Mouse (Mus musculus) myocyte (in vitro differentiated cells): Measurements from ENCODE around the gene Slc35b1.

Experiments used
- CEBPB ChIP-seq: IDR thresholded peaks from 2 replicates; pipeline ENCODE4 v1.6.1; 2011; ENCODE audit warnings: mild to moderate bottlenecking, moderate library complexity; ENCODE audit not compliant: poor library complexity, insufficient read depth, severe bottlenecking
- E2F4 ChIP-seq: IDR thresholded peaks from one replicate; pipeline ENCODE4 v1.6.1; 2011; ENCODE audit warnings: mild to moderate bottlenecking, control low read depth, moderate library complexity; ENCODE audit not compliant: insufficient read depth
- MAX ChIP-seq: IDR thresholded peaks from one replicate; pipeline ENCODE4 v1.6.1; 2011; ENCODE audit warnings: low read depth, mild to moderate bottlenecking, control low read depth
- MYOG ChIP-seq, 3 experiments: IDR thresholded peaks; one replicate each; pipeline ENCODE4 v1.6.1; 2011; ENCODE audit warnings: control low read depth in 2 of 3, low read depth in 2 of 3, mild to moderate bottlenecking in 2 of 3; ENCODE audit not compliant: insufficient read length in 2 of 3, control insufficient read depth in 1 of 3, insufficient read depth in 1 of 3
- POLR2A ChIP-seq: IDR thresholded peaks from one replicate; pipeline ENCODE4 v1.6.1; 2011; ENCODE audit warnings: low read depth, mild to moderate bottlenecking, control low read depth, moderate library complexity; ENCODE audit not compliant: insufficient read length
- POLR2AphosphoS2 ChIP-seq: IDR thresholded peaks from one replicate; pipeline ENCODE4 v1.6.1; 2011; ENCODE audit warnings: low read depth, control low read depth; ENCODE audit not compliant: insufficient read length
- TCF12 ChIP-seq: IDR thresholded peaks from one replicate; pipeline ENCODE4 v1.6.1; 2011; ENCODE audit warnings: mild to moderate bottlenecking, control low read depth; ENCODE audit not compliant: poor library complexity, insufficient read depth, severe bottlenecking
- USF1 ChIP-seq: IDR thresholded peaks from one replicate; pipeline ENCODE4 v1.6.1; 2011; ENCODE audit warnings: low read depth, mild to moderate bottlenecking, control low read depth, moderate library complexity

GRCm38 (mm10) chr11:95417341-95417740 is 32.8 kb downstream of the Slc35b1 start:
- TF ChIP-seq POLR2A: no peak
- no peak for TF ChIP-seq CEBPB
- TF ChIP-seq E2F4: no peak
- TF ChIP-seq TCF12: no peak
- TF ChIP-seq USF1: no peak
- TF ChIP-seq MAX: no peak
- TF ChIP-seq POLR2AphosphoS2: no peak
- no peak for TF ChIP-seq MYOG (IDR thresholded peaks at IDR 0.05; ENCODE audit: control insufficient read depth in 1 of 3, insufficient read depth in 1 of 3, insufficient read length in 2 of 3, low read depth in 2 of 3)
